Mouse (Mus musculus) lung, embryonic 16.5 days (tissue): ENCODE data around the gene Wipf1. TPM values are rescaled to one million over a fixed set of nuclear protein-coding genes. Genes with fewer than 3 reads are reported as not detected.

Experiments
- ATAC-seq: fragments of 200-750 bp; cut with Nextera tagmentation; 2 replicates; pipeline ENCODE4 v1.8.0; 2017; ENCODE audit warnings: low read depth, mild to moderate bottlenecking, moderate library complexity
- H3K27ac ChIP-seq: fragments of 300-500 bp; sonication (generic); 2 replicates; pipeline ENCODE4 v1.5.1; 2014; ENCODE audit warnings: mild to moderate bottlenecking, control low read depth, low read length
- H3K27me3 ChIP-seq: fragments of 300-500 bp; sonication (generic); 2 replicates; pipeline ENCODE4 v1.6.1; 2014; ENCODE audit warnings: low read depth, low read length, mixed read lengths; ENCODE audit not compliant: control insufficient read depth, insufficient read depth
- H3K36me3 ChIP-seq: fragments of 300-500 bp; sonication (generic); 2 replicates; pipeline ENCODE4 v1.6.1; 2014; ENCODE audit warnings: low read length; ENCODE audit not compliant: control insufficient read depth, insufficient read depth
- H3K4me1 ChIP-seq: fragments of 300-500 bp; sonication (generic); replicated peaks from 2 replicates; pipeline ENCODE4 v1.6.1; 2014; ENCODE audit warnings: low read length, mixed read lengths; ENCODE audit not compliant: control insufficient read depth, insufficient read depth
- H3K4me2 ChIP-seq: fragments of 300-500 bp; sonication (generic); 2 replicates; pipeline ENCODE4 v1.6.1; 2014; ENCODE audit warnings: low read depth, low read length, control low read depth
- H3K4me3 ChIP-seq: fragments of 300-500 bp; sonication (generic); 2 replicates; pipeline ENCODE4 v1.5.1; 2014; ENCODE audit warnings: mild to moderate bottlenecking, low read length, control low read depth
- H3K9ac ChIP-seq: fragments of 300-500 bp; sonication (generic); 2 replicates; pipeline ENCODE4 v1.6.1; 2014; ENCODE audit warnings: low read length, control low read depth
- H3K9me3 ChIP-seq: fragments of 300-500 bp; sonication (generic); 2 replicates; pipeline ENCODE4 v1.6.1; 2016; ENCODE audit warnings: low read length; ENCODE audit not compliant: control insufficient read depth
- WGBS: fragments of 180-500 bp; shearing (Covaris S2); extraction: QIAGEN DNeasy Blood & Tissue Kit; methylation state at CpG from one replicate; pipeline ENCODE4 v1.1.7; 2014; 5-methylcytosine and 5-hydroxymethylcytosine counted together
- polyA plus RNA-seq: library from polyadenylated mRNA; unstranded; fragments of >200 nt; fragmentation: Nextera tagmentation; extraction: Ambion mirVana; gene quantifications from 2 replicates; pipeline ENCODE4 v1.2.1, GENCODE M21; 2015

Wipf1 gene
- polyA plus RNA-seq, 1 experiment from 2014 or later: 12.6 TPM

DNA sequence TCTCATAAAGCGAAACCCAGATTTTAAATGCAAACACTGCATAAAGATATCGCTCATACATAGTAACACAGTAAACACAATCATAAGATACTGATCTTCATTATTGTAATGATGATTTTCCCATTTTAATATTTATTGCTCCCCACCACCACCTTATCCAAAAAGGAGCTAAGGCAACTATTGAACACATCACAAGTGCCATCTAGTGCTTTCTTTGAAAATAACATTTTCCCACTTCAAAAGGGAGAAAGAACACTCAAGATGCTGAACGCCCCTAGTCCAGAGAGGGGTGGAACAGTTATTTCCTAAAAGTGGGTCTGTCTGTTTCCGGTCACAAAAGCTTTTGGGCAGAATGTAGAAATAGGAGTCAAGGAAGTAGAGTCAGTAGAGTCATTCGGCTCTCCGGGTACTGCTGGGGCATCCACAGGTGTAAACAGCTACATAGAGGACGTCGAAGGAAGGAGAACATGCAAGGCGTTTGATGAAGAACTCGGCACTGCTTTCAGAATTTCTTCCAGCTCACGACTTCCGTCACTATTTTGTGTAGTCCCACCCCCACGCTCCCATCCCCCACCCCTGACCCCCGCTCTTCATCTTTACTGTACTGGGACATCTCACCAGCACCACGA is 126.0 kb downstream of the Wipf1 start:
- Histone ChIP-seq H3K27me3 (no peaks in the 10 kb centered on the region), H3K4me3 (no peak overlapping the region), H3K9ac (no peak overlapping the region), H3K4me2 (no peak overlapping the region), H3K9me3 (no peaks in the 10 kb centered on the region), H3K36me3 (no peaks in the 10 kb centered on the region), H3K4me1 (no peaks in the 10 kb centered on the region), H3K27ac (no peak overlapping the region)
- 66% methylated on average over 15 of the region's 15 CpGs for WGBS
- no peak for ATAC-seq

DNA sequence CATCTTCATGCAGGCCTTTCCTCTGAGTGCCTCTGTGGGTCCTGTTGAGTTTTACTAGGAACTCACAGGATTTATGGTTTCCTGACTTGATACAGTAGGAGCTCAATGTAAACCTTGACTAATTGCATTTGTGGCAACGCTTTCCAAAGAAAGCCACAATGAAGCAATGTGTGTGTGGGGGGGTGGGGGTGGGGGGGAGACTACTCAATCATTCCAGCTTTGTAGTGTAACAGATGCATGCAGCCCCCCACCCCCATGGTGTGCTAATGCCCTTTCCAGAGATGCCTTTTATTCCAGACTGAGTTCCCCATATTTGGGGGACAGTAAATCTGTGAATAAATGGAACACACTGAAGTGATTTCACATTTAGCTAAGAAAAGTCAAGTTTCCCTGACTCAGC is 127.8 kb downstream of the Wipf1 start:
- no peak overlapping the region for H3K4me2 ChIP-seq
- no peak overlapping the region for H3K4me3 ChIP-seq
- no peaks in the 10 kb centered on the region for H3K4me1 ChIP-seq
- H3K27ac ChIP-seq: no peak overlapping the region
- ATAC-seq: no peak
- no peaks in the 10 kb centered on the region; the same call in 1 of the 2 replicates for H3K9me3 ChIP-seq
- no peaks in the 10 kb centered on the region for H3K27me3 ChIP-seq
- no peaks in the 10 kb centered on the region for H3K36me3 ChIP-seq
- no peak overlapping the region for H3K9ac ChIP-seq
- WGBS: 39% methylated on average over 1 of the region's 1 CpGs

DNA sequence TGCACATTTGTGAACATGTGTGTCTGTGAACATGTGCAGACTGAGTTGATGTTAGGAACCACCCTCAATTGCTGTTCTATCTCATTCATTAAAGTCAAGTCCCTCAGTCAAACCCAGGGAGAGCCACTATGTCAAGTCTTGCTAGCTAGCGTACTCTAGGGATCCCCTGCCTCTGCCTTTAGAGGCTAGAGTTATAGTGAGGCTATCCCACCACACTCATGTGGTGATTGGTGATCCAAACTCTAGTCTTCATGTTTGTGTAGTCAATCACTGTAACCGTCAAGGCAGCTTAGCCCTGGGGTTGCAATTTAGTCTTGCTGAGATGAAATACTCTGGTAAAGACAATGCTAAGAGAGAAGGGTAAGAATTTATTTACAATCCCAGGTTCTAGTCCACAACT is 132.1 kb downstream of the Wipf1 start:
- Histone ChIP-seq H3K4me2 (no peak overlapping the region), H3K9me3 (no peaks in the 10 kb centered on the region; the same call in 1 of the 2 replicates), H3K27me3 (no peaks in the 10 kb centered on the region), H3K4me3 (no peak overlapping the region), H3K36me3 (no peaks in the 10 kb centered on the region), H3K4me1 (no peaks in the 10 kb centered on the region), H3K27ac (no peak overlapping the region), H3K9ac (no peak overlapping the region)
- no peak for ATAC-seq
- WGBS: 86% methylated on average over 2 of the region's 2 CpGs

DNA sequence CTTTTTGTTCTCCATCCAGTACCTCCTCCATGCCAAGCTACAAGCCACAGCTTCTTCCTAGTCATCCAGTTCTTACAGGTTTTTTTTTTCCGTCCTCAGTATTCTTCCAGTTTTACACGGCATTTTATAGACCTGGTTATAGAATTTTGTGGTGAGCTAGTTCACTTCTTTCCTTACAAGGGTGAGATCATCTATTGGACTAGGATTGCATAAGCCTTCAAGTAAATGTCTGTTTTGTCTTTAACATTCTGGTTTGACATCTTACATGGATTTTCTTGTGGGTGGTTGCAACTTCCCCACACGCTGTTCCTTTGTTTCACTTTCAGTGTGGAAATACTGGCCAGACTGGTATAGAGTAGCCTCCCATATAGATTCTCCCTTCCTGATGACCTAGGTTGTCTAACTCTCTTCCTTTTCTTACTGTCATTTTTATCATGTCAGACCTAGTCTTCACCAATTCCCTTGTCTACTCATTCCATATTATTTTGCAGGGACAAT is 132.7 kb downstream of the Wipf1 start:
- Histone ChIP-seq H3K9me3 (no peaks in the 10 kb centered on the region; the same call in 1 of the 2 replicates), H3K36me3 (no peaks in the 10 kb centered on the region), H3K9ac (no peak overlapping the region), H3K4me1 (no peaks in the 10 kb centered on the region), H3K4me2 (no peak overlapping the region), H3K4me3 (no peak overlapping the region), H3K27me3 (no peaks in the 10 kb centered on the region), H3K27ac (no peak overlapping the region)
- WGBS: 83% methylated on average over 3 of the region's 3 CpGs
- ATAC-seq: no peak

DNA sequence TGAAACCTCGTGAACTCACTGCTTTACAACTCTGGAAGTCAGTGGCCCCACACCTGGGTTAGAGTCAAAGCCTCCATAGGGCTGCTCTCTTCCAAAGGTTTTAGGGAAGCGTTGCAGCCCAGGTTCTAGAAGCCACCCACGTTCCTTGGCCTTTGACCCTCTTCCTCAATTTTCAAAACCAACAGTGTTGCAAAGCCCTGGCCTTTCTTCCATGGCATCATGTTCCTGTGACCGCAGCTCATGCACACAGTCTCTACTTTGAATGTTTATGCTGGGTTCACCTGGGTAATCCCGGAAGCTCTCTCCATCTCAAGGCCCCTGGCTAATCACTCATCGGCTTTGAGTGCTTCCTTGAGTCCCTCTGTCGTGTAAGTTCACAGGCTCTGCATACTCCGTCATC is 134.0 kb downstream of the Wipf1 start:
- Histone ChIP-seq H3K4me2 (no peak overlapping the region), H3K4me1 (no peaks in the 10 kb centered on the region), H3K4me3 (no peak overlapping the region), H3K9me3 (no peaks in the 10 kb centered on the region; the same call in 1 of the 2 replicates), H3K36me3 (no peaks in the 10 kb centered on the region), H3K27me3 (no peaks in the 10 kb centered on the region), H3K9ac (no peak overlapping the region), H3K27ac (no peak overlapping the region)
- 64% methylated on average over 8 of the region's 8 CpGs for WGBS
- ATAC-seq: no peak

DNA sequence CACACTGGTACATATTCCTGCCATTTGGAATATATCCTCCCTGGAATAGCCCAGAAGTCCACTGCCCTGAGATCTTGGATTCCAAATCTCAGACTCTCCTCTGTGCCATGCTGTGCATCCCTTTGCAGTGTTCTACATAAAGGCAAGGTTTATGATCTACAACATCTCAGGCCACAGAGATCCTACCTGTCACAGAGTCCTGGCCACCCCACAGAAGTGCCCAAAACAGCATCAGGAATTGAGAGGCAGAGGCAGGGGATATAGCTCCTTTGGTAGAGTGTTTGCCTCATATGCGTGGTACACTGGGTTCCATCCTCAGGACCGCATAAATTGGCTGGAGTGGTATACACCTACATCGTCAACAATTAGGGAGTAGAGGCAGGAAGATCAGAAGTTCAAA is 135.1 kb downstream of the Wipf1 start:
- Histone ChIP-seq H3K4me2 (no peak overlapping the region), H3K36me3 (no peaks in the 10 kb centered on the region), H3K9me3 (no peaks in the 10 kb centered on the region; the same call in 1 of the 2 replicates), H3K9ac (no peak overlapping the region), H3K27me3 (no peaks in the 10 kb centered on the region), H3K27ac (no peak overlapping the region), H3K4me1 (no peaks in the 10 kb centered on the region), H3K4me3 (no peak overlapping the region)
- WGBS: 86% methylated on average over 3 of the region's 3 CpGs
- ATAC-seq: no peak

DNA sequence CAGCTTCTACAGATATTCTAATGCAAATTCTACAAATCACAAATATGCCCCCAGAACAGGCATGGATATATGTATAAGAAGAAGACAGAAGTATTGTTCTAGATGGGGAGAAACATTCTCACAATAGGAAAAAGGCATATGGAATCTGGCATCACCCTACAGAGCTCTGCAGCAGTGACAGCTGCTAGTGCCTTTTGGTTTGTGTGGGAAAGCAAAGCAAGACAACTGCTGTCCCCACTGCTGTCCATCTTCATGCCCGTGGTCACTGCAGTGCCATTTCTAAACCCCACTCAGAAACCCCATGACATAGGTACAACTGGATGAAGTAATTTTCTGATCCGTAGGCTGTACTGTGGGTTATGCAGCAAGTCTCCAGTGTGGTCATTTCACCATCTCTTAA is 136.8 kb downstream of the Wipf1 start:
- no peak for ATAC-seq
- H3K4me2 ChIP-seq: no peak overlapping the region
- H3K27ac ChIP-seq: no peak overlapping the region
- H3K9ac ChIP-seq: no peak overlapping the region
- no peaks in the 10 kb centered on the region; the same call in 1 of the 2 replicates for H3K9me3 ChIP-seq
- H3K27me3 ChIP-seq: no peaks in the 10 kb centered on the region
- H3K4me1 ChIP-seq: no peaks in the 10 kb centered on the region
- WGBS: 77% methylated on average over 2 of the region's 2 CpGs
- H3K36me3 ChIP-seq: no peaks in the 10 kb centered on the region
- no peak overlapping the region for H3K4me3 ChIP-seq

DNA sequence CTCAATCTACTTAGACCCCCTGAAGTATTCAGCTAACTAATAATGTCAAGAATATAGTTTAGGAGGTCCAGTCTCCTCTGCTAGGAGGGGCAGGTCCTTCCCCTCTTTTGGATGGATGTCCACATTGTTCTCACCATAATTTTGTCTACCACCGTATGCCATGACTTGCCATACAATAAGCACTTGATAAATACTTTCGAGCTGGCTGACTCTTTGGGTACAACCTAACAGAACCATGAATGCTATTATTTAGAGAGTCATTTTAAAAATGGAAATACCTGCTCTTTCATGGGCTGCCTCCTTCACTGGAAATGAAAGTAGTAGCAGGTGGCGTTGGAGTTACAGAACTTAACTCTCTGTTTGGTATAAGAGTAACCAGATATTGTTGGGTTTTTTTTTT is 139.6 kb downstream of the Wipf1 start:
- H3K9me3 ChIP-seq: no peaks in the 10 kb centered on the region
- 80% methylated on average over 3 of the region's 3 CpGs for WGBS
- no peaks in the 10 kb centered on the region for H3K36me3 ChIP-seq
- no peak overlapping the region for H3K4me2 ChIP-seq
- no peak overlapping the region for H3K27ac ChIP-seq
- no peak overlapping the region for H3K4me3 ChIP-seq
- H3K9ac ChIP-seq: no peak overlapping the region
- 0 out of 2 replicates have a peak, but pooled peaks cover 2% of the 10 kb centered on the region for H3K4me1 ChIP-seq
- no peaks in the 10 kb centered on the region for H3K27me3 ChIP-seq
- ATAC-seq: no peak

DNA sequence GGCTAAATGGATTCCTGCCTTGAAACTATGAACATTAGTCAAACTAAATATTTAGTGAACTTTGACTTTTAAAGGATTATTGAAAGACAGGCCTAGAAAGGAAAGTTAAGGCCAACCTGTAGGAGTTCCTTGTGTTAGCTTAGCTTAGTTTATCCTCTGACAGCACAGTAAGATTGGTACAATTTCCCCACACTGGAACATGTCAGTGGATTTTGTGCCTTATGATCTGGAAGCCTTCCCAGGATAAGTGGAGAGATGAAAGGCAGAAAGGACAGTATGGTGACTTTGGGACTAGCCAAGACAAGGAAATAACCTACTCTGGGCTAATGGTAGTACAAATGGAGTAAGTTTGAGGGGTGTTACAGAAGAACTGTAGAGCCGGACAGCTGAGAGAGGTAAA is 141.7 kb downstream of the Wipf1 start:
- no peak for ATAC-seq
- Histone ChIP-seq H3K27ac (no peak overlapping the region), H3K4me3 (no peak overlapping the region), H3K9me3 (no peaks in the 10 kb centered on the region), H3K4me2 (no peak overlapping the region), H3K36me3 (no peaks in the 10 kb centered on the region), H3K9ac (no peak overlapping the region), H3K4me1 (0 out of 2 replicates have a peak, but pooled peaks cover 2% of the 10 kb centered on the region), H3K27me3 (no peaks in the 10 kb centered on the region)
- 77% methylated on average over 1 of the region's 1 CpGs for WGBS
